Mouse (Mus musculus) olfactory bulb, adult 2 months (tissue): ENCODE data around the gene Vax2. TPM values are rescaled to one million over a fixed set of nuclear protein-coding genes. Genes with fewer than 3 reads are reported as not detected.

Experiments
- H3K27ac ChIP-seq: fragments of 200-500 bp; 2 replicates; pipeline ENCODE4 v1.5.1; 2012; ENCODE audit warnings: low read depth, low read length; ENCODE audit not compliant: insufficient read depth
- H3K4me1 ChIP-seq: fragments of 200-500 bp; 2 replicates; pipeline ENCODE4 v1.6.1; 2012; ENCODE audit warnings: low read length; ENCODE audit not compliant: control insufficient read depth, insufficient read depth
- H3K4me3 ChIP-seq: fragments of 200-500 bp; 2 replicates; pipeline ENCODE4 v1.5.1; 2012; ENCODE audit warnings: mild to moderate bottlenecking, low read depth, low read length, moderate library complexity; ENCODE audit not compliant: insufficient read depth
- CTCF ChIP-seq: fragments of 200-500 bp; IDR thresholded peaks from 2 replicates; pipeline ENCODE4 v1.5.1; 2012; ENCODE audit warnings: low read depth, mild to moderate bottlenecking, low read length, moderate library complexity; ENCODE audit not compliant: insufficient read depth
- POLR2A ChIP-seq: fragments of 200-500 bp; IDR thresholded peaks from 2 replicates; pipeline ENCODE4 v1.6.1; 2012; ENCODE audit warnings: mild to moderate bottlenecking, low read depth, low read length, moderate library complexity; ENCODE audit not compliant: insufficient read depth
- WGBS: fragments of 180-500 bp; shearing (Covaris S2); methylation state at CpG from one replicate; pipeline ENCODE4 v1.1.7; 2018; 5-methylcytosine and 5-hydroxymethylcytosine counted together
- polyA plus RNA-seq: library from polyadenylated mRNA; stranded (reverse); fragments of >200 nt; gene quantifications from 2 replicates; pipeline ENCODE4 v1.2.4, GENCODE M21; 2012; ENCODE audit warnings: low replicate concordance; ENCODE audit not compliant: missing spikeins, insufficient read depth, insufficient read length

The Vax2 gene
- polyA plus RNA-seq, 1 experiment, result not detected

- Histone ChIP-seq H3K4me1 (no peaks in the 10 kb centered on the region), H3K27ac (no peak overlapping the region), H3K4me3 (no peak overlapping the region)
- WGBS, result 26% methylated on average over 5 of the region's 5 CpGs
- no peak for TF ChIP-seq POLR2A
These were observed 6.4 kb upstream of the Vax2 start for GRCm38 (mm10) chr6:83704701-83705100.

GRCm38 (mm10) chr6:83707738-83708510 lies 3.1 kb upstream of the Vax2 start:
- Histone ChIP-seq H3K4me1 (peaks cover 11% of the 10 kb centered on the region), H3K4me3 (no peak overlapping the region), H3K27ac (no peak overlapping the region)
- no peak for TF ChIP-seq CTCF
- TF ChIP-seq POLR2A, result no peak
- 8% methylated on average over 6 of the region's 6 CpGs for WGBS

- 2% methylated on average over 32 of the region's 32 CpGs for WGBS
- Histone ChIP-seq H3K4me3 (no peak overlapping the region), H3K27ac (no peak overlapping the region), H3K4me1 (peaks cover 11% of the 10 kb centered on the region)
- no peak for TF ChIP-seq POLR2A
- TF ChIP-seq CTCF, result no peak
These were observed 550 bp upstream of the Vax2 start for GRCm38 (mm10) chr6:83710361-83711066.

- TF ChIP-seq CTCF (no peak), POLR2A (no peak)
- WGBS, result 4% methylated on average over 45 of the region's 45 CpGs
- Histone ChIP-seq H3K4me1 (peaks cover 11% of the 10 kb centered on the region), H3K4me3 (no peak overlapping the region), H3K27ac (no peak overlapping the region)
These were observed 836 bp downstream of the Vax2 start for GRCm38 (mm10) chr6:83711725-83712475.

- H3K4me3 ChIP-seq, result no peak overlapping the region
- 9% methylated on average over 12 of the region's 12 CpGs for WGBS
- no peak; the same call in 1 of the 2 replicates for TF ChIP-seq CTCF
- no peak for TF ChIP-seq POLR2A
- peaks cover 11% of the 10 kb centered on the region for H3K4me1 ChIP-seq
- no peak overlapping the region for H3K27ac ChIP-seq
These were observed 2.4 kb downstream of the Vax2 start for GRCm38 (mm10) chr6:83713271-83714136.

GRCm38 (mm10) chr6:83714221-83715123 lies 3.4 kb downstream of the Vax2 start:
- no peak overlapping the region for H3K27ac ChIP-seq
- 4% methylated on average over 34 of the region's 34 CpGs for WGBS
- TF ChIP-seq CTCF, result no peak
- TF ChIP-seq POLR2A, result no peak
- peaks cover 11% of the 10 kb centered on the region for H3K4me1 ChIP-seq
- H3K4me3 ChIP-seq, result no peak overlapping the region

GRCm38 (mm10) chr6:83715461-83716196 lies 4.6 kb downstream of the Vax2 start:
- peaks cover 11% of the 10 kb centered on the region for H3K4me1 ChIP-seq
- no peak overlapping the region for H3K4me3 ChIP-seq
- 5% methylated on average over 30 of the region's 30 CpGs for WGBS
- no peak overlapping the region for H3K27ac ChIP-seq
- TF ChIP-seq POLR2A (no peak), CTCF (no peak)
